Mouse (Mus musculus): Measurements from ENCODE around the gene Ccdc22.

Ccdc22 gene

GRCm38 (mm10) chrX:7573176-7574086 is 31.9 kb downstream of the Ccdc22 start, which contains the start of gene Foxp3:
Gene Foxp3 (plus strand): TSS chrX:7573644.
- peak; percentile 13 to 34 for DNase-seq (ENCODE audit: low spot score in 2 of 2)

GRCm38 (mm10) chrX:7572466-7572865 is 32.9 kb downstream of the Ccdc22 start:
- DNase-seq (ENCODE audit: low spot score in 2 of 2): no peak

GRCm38 (mm10) chrX:7571565-7572136 is 33.7 kb downstream of the Ccdc22 start:
- DNase-seq (ENCODE audit: low spot score in 2 of 2): no peak

DNA sequence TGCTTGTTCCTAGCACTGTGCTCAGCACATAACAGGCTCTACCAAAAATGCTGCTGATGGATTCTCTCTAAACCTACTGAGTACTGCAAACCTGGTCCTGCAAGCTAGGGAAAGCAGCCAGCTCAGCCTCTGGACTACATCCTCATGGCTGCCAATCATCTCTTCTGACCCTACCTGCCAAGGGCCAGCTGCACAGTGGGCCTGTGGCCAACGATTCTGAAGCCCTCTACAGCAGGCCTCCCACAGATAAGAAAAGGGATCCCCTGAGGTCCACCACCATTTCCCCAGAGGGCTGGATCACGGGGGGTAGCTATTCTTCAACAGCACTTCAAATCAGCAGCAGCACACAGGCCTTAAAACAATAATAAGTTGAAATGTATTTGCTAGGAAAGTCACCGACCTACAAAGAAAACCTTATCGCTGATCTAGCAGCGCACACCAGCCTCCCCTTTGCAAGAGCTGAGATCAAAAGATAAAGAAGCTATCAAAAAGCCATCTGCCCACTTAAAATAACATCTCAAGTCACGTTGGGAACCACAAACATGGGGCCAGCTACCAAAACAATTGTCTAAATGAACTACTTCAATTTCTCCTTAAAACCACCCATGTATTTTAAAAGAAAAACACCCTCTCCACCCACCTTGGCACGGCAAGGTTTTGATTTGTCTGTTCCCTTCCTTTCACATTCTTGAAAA is 34.7 kb downstream of the Ccdc22 start:
- no peak for DNase-seq (ENCODE audit: low spot score in 2 of 2)

DNA sequence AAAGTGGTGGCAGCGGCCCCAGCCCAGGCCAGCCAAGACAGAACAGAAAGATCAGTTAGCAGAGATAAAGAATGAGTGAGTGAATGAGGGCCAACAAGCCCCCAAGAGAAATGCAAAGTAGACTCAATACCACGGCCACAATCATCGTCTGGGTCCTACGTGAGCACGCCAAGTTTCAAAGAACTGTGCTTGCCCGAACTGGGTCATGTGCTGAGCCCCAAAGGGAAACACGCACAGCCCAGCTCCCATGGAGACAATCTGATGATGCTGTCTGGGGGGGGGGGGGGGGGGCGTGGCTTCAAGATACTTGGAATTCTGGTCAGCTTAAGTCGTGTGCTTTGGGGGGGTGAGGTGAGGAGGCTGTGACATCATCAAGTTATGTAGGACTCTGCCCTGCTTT is 37.8 kb downstream of the Ccdc22 start:
- DNase-seq (ENCODE audit: low spot score in 2 of 2): no peak

DNA sequence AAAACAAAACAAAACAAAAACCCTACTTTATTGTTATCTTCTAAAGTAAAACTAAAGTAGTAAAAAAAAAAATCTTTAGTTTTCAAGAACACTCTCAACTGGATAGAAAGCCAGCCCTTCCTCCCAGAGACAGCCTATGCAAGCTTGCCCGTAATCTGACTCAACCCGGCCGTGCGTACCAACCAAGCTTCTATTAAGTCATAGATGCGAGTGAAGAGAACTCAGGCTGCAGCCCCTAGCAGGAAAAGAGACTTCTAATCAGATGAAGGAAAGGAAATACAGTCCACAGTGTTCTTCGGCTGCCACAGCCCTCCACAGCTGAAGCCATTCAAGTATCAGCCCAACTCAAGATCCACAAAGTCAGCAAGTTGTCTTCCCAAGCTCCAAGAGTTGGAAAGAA is 39.0 kb downstream of the Ccdc22 start:
- no peak for DNase-seq (ENCODE audit: low spot score in 2 of 2)

DNA sequence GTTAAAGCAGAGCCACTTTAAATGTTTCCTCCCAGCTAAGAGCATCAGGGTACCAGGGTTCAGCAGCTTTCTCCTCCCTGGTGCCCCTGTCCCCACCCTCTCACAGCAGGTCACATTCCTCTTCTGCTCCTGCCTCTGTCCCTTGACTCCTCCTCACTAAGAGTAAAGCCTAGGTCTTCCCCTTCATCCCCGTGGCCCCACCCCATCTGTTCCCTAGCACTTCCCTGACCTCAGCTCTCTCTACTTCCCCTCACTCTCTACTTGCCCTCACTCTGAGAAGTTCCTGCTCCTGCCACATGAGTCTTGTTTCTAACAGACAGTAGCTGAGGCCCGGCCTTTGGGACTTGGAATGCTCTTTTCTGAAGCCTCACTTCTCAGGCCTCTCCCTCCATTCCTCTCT is 42.2 kb downstream of the Ccdc22 start:
- DNase-seq (ENCODE audit: low spot score in 2 of 2): no peak

GRCm38 (mm10) chrX:7553474-7553873 is 51.8 kb downstream of the Ccdc22 start:
- DNase-seq (ENCODE audit: low spot score in 2 of 2): no peak

Data from frontal cortex, postnatal 10 days (tissue).